Mouse (Mus musculus): Measurements from ENCODE around the gene Sap30.

GRCm38 (mm10) chr8:57534495-57534894, 46.8 kb upstream of the Sap30 start:
- TF ChIP-seq POLR2A (IDR thresholded peaks at IDR 0.05; ENCODE audit: low read depth, low read length) (no peak), CTCF (IDR thresholded peaks at IDR 0.05; ENCODE audit: extremely low read depth, insufficient read length, insufficient replicate concordance, low read depth, low read length) (no peak)
